Mouse (Mus musculus) frontal cortex, postnatal 25 days (tissue): Measurements from ENCODE around the gene Tube1.

Experiments used
- DNase-seq, 2 experiments: peaks; one replicate each; pipeline ENCODE4 v3.0.0; 2022; ENCODE audit warnings: low spot score in 2 of 2

The Tube1 gene

DNA sequence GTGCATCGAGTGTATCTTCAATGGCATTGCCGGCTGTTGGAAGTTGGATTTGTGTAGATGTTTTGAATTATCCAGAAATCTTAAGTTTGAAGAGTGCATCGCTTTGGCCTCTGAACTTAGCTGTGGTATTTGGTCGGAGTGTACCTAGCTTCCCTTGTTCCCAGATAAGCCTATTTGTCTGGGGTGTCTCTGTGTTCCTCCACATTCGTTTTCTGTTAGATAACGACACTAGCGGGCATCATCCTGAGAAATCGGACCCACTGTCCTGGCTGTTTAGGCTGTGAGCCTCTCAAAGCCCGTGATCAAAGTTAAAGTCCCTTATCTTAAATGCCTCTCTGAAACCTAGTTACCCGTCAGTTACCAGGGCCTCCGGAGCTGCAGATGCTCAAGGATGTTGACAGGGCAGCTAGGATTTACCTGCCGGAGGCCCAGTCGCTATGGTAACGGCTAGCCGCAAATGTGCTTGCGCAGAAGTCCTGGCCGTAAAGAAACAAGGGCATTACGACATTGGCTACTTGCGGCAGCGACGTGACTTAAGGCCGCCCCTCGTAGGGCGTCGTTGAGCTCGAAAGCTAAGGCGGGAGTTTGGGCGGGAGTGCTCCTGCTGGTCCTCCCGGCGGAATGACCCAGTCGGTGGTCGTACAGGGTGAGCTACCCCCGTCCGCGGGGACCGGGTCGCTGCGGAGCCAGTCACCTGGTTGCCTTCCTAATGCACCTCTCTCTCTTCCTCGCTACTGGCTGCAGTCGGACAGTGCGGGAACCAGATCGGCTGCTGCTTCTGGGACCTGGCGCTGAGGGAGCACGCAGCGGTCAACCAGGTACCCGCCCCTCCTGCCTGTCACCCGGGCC lies at the start of gene Tube1, which contains the start of gene Fam229b:
TSS of gene Tube1 (plus strand) at position 515 of the 849 bp plus-strand sequence.
TSS of gene Fam229b (minus strand) at position 453 of the 849 bp plus-strand sequence.
- peak; percentile 87 to 89 for DNase-seq

DNA sequence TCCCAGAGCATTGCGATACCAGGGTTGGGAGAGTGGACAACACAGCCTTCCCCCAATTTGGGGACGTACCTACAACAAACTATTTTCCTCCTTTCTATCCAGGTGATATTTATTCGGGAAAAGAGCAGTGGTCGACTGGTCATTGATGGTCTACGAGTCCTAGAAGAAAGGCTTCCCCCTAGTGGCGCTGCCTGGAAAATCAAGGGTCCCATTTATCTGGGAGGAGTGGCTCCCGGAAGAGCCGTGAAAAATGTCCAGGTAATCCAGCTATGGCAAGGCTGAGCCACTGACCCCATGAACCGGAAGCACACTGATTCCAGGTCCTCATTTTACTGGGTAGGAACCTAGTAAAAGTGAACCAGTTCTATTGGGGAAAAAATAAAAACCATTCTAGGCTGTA lies 36.8 kb upstream of the Tube1 start:
- peak in 1 of 2 experiments; percentile 18 for DNase-seq

DNA sequence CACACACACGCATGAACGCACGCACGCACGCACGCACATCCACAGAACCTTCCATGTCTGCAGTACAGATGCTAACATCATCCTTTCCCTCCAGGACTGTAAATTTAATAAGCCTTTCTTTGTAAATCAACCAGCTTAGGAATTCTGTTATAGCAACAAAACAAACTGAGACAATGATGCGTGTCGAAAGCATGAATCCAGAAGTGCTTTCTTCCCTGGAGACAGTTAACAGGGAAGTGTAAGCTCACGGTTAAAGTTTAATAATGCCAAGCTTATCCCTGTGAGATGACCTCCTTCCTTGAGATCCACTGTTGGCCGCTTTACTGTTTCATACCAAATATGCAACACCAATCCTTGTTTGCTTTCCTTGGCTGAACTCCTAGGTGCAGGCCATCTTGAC lies 35.0 kb upstream of the Tube1 start:
- no peak for DNase-seq

DNA sequence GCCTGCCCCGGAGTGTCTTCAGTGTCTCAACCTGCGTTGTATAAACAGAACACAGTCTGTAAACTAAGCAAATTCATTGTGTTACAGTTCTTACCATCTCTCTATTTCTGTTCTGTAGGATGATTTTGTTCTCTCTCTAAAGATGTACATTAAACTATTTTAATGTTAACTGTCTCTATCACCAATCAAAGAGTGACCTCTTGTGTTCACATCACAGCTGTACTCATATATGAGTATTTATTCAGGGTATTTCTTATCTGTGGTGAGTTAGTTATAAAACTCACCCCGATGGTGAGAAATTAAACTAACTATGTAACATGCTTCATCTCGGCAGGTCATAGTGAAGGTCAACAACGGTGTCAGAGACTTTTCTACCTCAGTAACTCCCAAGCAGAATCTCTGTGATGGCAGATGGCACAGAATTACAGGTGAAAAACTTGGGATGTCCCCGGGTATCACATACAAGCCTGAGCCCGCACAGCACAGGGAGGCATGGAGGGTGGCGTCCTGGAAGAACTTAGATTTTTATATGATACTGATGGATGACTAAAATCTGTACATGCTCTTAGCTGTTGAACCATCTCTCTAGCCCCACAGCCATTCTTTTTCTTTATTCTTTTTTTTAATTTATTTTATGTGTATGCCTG lies 28.9 kb upstream of the Tube1 start:
- DNase-seq = no peak

DNA sequence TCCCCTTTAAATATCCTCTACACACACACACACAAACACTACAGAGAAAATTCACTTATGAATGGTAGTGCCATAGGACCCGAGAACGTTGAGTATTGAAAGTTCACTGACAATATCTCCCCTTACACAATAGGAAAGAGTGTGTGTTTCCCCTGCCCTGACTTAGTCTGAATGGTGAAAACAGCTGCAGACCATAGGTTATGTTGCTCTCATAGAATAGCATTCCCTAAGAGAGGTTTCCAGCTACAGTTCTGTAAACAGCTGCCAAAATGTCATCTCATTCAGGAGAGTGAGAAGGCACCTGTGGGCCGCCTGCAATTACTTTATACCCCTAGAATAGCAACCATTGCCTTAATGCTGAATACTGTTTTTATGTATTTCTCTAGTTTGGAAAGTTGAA lies 27.4 kb upstream of the Tube1 start:
- no peak for DNase-seq

DNA sequence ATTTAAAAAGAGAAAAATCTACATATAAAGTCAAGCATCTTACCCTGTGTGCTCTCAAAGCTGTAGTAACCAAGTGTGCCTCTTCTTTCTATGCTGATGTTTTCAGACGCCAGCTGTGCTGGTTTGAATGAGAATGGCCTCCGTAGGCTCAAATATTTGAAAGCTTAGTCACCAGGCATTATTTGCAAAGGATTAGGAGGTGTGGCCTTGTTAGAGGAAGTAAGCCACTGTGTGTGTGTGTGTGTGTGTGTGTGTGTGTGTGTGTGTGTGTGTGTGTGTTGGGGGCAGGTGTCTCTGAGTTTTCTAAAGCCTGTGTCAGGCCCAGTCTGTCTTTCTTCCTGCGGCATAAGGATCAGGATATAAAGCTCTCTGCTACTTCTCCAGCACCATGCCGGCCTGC lies 26.8 kb upstream of the Tube1 start:
- DNase-seq = no peak

DNA sequence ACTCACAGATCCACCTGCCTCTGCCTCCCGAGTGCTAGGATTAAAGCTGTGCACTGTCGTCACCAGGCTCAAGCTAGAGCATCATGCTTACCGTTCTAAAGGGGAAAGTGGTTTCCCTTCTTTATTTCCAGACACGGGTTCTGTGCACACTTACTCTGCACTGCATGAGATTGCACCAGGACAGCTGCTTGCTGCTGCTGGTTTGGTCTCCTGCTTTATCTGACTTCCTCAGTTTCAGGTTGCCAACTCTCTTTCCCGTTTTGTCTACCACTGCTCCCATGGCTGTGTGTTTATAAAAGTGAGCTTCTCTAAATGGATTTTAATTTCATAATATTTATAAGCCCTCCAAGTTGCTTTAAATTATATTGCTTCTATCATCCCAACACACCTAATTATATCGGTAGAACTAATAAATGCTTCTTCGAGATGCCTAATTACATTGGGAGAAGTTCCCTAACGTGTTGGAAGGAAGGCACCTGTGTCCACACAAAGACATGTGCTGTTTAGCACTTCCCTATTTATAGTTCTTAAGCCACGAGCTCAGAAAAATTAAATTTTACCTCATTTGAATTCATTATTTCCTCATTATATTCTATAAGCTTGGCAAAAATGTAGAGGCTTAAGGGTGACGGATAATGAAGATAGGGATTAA lies 24.8 kb upstream of the Tube1 start:
- DNase-seq = no peak

DNA sequence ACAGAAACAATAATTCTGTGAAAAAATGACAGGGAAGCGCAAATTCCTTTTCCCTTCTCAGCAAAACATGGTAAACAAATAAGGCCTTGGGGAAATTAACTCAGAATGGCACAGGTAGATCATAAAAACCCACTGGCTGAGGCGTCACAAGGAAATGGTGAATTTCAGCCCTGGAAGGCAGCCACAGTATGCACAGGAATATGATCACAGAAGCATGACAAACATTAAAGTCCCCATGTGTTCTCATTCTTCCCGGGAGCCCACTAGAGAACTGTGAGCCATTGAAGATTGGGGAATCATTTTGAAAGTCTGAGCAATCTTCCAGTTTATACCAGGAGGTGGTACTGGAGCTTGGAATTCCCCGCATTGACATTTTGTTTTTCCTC lies 24.3 kb upstream of the Tube1 start:
- no peak for DNase-seq

DNA sequence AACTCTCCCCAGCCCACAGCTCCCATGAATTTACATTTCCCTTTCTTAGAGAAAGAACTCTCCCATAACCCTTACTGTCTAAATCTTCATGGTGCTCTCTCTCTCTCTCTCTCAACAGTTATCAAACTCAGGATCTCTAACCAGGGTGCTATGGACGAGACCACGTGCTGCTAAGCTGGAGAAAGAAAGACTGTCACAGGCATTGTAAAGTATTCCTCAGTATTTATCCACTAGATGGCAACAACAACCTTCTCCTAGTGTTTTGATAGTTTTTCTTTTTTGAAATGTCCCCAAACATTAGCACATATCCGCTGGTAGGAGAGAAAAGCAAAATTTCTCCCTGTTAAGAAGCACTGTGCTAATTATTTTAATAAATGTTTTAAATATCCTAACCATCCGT lies 12.4 kb upstream of the Tube1 start:
- DNase-seq = no peak

DNA sequence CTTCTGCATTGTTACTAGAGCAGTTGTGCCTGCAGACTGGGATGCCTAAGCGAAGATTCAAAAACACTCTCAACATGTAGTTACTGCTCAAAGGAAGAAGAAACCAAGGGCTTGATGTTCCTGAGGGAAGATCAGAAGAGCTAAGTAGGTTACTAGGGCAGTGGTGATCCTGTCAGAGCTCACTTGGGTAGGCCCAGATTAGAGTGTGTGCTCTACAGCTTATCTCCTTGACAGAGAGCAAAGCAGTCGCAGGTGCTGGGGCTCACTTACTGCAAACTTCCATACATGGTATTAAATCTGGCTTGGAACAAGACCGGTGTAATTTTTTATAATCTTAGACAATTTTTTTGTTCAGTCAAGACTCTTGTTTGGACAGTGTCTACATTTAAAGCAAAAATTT lies 4.0 kb downstream of the Tube1 start:
- DNase-seq = no peak

DNA sequence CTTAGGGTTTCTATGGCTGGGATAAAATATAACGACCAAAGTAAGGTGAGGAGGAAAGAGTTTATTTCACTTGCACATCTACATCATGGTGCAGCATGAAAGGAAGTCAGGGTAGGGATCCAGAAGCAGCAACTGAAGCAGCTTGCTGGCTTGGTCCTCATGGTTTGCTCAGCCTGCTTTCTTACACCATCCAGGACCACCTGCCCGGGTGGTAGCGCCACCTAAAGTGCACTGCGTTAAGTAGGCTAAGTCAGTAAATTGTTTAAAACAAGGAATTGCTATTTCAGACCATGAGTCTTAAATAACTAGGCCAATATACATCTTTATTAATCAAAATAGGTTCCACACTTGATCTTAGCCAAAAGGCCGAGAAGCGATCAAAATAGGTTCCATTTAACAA lies 5.0 kb downstream of the Tube1 start:
- no peak for DNase-seq

DNA sequence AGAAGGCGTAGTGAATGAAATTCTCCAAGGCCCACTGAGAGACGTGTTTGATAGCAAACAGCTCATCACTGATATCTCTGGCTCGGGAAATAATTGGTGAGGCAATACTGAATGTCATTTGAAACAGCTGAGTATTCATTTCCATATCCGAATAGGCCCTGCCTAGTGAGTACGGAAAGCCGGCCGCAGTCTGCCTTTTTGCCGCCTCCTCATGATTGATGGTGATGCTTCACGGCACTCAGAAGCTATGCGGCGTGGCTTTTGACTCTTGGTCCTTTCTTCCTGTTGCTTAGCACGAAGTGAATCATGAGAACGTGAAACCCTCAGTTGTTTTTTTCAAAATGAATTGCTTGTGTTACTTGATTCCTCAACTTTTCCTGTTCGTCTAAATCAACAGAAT lies 7.1 kb downstream of the Tube1 start:
- no peak for DNase-seq

DNA sequence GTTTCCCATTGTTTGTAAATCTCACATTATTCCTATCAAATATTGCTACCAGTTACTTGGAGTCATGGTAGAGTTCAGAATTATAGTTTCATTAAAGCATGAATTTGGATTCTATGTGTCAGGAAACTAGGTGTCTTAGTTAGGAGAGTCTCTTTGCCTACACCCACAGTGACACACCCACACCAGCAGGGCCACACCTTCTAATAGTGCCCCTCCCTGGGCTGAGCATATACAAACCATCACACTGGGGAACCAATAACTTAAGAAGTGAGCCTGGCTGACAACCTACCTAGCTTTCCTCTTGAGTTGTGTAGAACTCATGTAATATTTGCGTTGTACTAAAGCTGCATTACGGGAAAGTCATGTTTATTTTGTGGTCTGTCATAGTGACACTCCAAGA lies 7.6 kb downstream of the Tube1 start:
- no peak for DNase-seq

DNA sequence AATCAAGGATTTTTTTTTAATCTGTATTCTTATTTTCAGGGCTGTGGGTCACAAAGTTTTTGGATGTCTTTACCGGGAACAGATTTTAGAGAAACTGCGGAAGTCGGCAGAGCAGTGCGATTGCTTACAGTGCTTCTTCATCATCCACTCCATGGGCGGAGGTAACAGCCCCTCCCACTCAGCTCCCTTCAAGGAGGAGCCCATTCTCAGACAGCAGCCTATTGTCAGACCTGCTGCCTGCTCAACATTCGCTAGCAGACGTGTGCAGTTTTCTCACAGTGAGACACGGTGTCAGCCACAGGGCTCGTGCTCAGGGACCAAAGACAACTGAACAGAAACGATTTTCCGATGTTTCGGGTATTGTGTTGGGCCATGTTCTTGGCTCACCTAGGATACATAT lies 8.4 kb downstream of the Tube1 start:
- DNase-seq = no peak

DNA sequence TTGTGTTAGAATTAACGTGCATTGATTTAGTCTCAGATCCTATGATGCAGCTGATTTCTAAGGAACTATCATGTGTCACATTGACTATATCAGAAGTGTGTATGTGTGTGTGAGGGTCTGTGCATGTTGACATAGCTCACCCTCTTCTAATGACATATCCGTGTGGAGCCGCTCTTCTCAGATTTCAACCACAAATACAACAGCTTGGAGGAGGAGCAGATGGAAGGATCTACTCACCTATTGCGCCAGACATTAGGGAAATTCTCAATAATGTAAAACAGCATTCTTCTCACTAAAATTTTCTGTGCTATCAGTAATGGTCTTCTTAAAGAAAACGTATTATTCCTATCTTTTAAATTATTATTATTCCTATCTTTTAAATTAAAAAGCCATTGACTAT lies 22.9 kb downstream of the Tube1 start:
- no peak for DNase-seq

DNA sequence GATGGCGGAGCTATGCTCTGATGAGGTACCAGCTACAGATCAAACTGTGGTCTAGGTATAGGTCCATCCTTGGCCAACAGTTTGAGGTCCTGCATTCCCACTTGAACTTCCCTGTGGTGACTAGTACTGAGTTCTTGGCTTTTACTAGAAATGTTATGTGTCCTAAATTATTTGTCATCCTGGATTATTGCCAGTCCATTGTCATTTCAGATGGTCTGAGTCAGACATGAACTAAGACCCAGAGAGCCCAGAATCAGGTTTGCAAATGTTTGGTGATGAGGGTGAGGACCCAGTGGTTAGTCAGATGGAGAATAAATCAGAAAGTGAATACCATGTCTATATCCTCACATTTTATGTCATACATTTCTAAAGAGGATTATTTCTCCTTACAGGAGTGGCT lies 23.5 kb downstream of the Tube1 start:
- no peak for DNase-seq

DNA sequence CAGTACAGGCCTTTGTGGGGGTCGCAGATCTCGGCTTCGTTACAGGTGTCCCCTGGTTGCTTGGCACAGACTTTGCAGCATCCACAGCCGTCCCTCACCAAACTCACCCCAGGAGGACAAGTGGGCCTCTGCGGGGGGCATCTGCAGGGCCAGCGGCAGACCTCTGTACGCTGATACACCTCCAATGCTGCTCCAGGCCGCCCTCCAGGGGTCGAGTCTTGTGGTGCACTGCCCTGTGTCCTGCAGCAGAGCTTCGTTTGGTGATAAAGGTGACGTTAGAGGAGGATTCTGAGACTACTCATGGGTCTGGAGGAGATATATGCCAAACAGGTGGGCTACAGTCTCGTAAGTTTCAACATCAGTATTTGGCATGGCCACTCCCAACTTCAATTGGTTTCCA lies 24.5 kb downstream of the Tube1 start:
- DNase-seq = no peak

DNA sequence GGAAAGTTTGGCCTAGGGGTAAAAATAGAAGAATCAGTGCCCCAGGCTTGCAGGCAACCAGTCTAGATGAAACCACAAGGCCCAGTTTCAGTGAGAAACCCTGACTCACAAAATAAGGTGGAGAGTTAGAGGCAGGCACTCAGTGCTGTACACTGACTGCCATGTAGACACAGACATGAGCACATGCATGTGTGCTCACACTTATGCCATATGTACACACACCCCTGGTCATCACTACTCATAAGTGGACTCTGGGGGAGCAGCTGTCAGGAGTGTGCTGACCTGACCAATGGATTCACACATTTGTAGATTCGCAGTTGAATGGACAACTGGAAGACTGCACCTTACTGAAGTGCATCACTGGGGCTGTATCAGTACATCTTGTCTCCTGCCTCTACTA lies 27.6 kb downstream of the Tube1 start:
- DNase-seq = no peak

DNA sequence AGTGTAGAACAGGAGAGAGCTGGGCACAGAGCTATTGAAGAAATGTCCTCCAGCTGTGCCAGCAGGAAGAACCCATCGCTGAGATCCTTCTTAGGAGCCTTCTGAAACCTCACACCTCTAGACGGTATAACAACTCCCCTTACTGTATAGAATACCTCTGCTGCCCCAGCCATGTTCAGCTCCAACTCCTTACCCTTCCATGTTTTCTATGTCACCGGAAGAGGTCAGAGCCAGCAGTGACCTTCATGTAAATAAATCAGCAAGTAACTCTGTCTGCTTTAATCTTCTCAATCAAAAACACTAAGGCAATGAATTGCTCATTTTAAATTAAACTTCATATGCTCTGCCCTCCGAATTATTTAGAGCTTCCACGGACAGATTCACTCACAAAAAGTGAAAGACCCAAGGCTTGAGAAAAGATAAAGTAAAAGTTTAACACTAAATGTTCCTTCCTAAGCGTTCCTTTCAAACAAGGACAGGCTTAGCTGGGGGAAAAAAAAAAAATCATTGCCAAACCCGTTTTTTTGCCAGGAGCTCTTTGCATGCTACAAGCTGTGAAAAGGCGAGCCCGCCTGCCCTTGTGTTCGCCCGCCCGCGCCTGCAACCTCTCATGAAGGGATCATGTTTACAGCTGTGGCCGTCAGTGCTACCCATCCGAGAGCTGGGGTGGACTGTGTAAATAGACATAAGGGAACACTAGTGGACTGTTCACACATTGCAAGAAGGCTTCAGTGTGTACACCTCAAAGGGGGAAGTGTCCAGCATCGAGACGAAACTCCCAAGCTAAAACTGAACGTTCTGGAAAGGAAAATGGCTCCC lies 29.1 kb downstream of the Tube1 start:
- DNase-seq = no peak

DNA sequence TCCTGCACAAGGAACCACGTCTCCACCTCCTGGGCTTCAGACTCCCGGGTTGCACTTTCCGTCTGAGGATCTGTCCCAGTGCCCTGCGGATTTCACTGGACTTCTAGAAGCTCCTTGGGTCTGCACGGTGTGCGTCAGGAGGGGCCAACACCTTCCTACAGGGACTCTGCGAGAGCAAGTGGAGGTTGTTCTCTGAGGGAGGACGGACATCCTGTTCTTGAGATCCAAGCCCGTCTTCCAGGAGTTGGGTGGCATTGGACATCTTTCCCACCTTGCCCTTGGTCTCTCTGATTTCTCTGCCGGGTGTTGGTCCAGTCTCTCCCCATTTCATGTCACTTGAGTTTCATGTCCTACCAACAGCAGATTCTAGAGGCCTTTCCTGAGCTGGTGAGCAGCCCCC lies 29.9 kb downstream of the Tube1 start, which contains the start of gene Ccn6:
TSS of gene Ccn6 (minus strand) at position 101 of the 400 bp plus-strand sequence.
- DNase-seq = no peak

DNA sequence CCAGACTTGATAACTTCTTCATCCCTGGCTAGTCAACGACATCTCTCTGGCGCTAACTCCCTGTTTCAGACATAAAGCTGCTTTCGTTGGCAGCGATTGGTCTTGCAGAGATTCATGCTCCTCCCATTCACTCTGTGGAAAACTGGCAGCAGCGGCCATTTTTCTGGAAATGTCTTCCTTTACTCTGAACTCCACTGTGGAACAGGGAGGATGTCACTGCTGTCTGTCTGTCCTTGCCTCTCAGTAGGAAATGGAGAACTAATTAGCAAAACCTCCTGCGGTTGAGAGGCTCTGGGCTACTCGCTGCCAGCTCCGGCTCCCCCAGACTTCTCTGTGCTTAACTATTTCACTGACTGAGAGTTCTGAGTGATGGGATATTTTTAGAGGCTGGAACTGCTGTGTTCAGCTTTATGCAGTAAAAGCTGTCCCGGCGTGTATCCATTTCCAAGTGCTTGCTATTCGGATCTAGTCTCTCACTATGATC lies 31.9 kb downstream of the Tube1 start:
- DNase-seq = peak; percentile 29 to 41

DNA sequence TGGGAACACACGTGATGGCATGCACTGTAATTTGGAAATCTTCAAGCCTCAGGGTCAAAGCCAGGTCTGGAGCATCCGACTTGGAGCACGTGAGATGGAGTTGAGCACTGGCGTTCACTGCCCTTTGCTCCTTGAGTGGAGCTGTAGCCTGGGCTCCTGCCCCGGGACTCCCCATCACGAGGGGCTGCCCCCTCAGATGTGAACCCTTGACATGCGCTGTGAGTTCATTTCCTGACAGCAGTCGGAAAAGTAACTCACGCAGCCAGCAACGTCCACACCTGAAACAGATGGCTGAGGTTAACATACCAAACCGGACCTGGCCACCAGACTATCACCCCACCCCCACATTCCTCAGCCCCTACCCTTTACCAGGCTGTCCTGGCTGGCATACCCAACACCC lies 33.8 kb downstream of the Tube1 start:
- DNase-seq = no peak
